Mouse (Mus musculus) midbrain, embryonic 15.5 days (tissue): ENCODE results near the gene Mthfd1l. TPM values are rescaled to one million over a fixed set of nuclear protein-coding genes. Genes with fewer than 3 reads are reported as not detected.
"Not testable (repeated sequence)": the region's sequence is repeated elsewhere in the genome, so short reads cannot be mapped to it uniquely, and the experiment has no call there.

ENCODE experiments used
- ATAC-seq: fragments of 200-750 bp; cut with Nextera tagmentation; replicated peaks from 2 replicates; pipeline ENCODE4 v1.8.0; 2017; ENCODE audit warnings: moderate TSS enrichment
- H3K27ac ChIP-seq: fragments of 300-500 bp; sonication (generic); 2 replicates; pipeline ENCODE4 v1.5.1; 2015; ENCODE audit warnings: mild to moderate bottlenecking, inconsistent platforms
- H3K27me3 ChIP-seq: fragments of 300-500 bp; sonication (generic); replicated peaks from 2 replicates; pipeline ENCODE4 v1.6.1; 2015; ENCODE audit warnings: inconsistent platforms
- H3K36me3 ChIP-seq: fragments of 300-500 bp; sonication (generic); replicated peaks from 2 replicates; pipeline ENCODE4 v1.6.1; 2015; ENCODE audit warnings: inconsistent platforms
- H3K4me1 ChIP-seq: fragments of 300-500 bp; sonication (generic); 2 replicates; pipeline ENCODE4 v1.6.1; 2015; ENCODE audit warnings: inconsistent platforms
- H3K4me2 ChIP-seq: fragments of 300-500 bp; sonication (generic); 2 replicates; pipeline ENCODE4 v1.6.1; 2015; ENCODE audit warnings: inconsistent platforms, mild to moderate bottlenecking, moderate library complexity
- H3K4me3 ChIP-seq: fragments of 300-500 bp; sonication (generic); 2 replicates; pipeline ENCODE4 v1.5.1; 2015; ENCODE audit warnings: mild to moderate bottlenecking, inconsistent platforms
- H3K9ac ChIP-seq: fragments of 300-500 bp; sonication (generic); 2 replicates; pipeline ENCODE4 v1.6.1; 2015; ENCODE audit warnings: mild to moderate bottlenecking, inconsistent platforms
- H3K9me3 ChIP-seq: fragments of 300-500 bp; sonication (generic); 2 replicates; pipeline ENCODE4 v1.6.1; 2016; ENCODE audit warnings: inconsistent platforms
- WGBS: fragments of 180-500 bp; shearing (Covaris S2); methylation state at CpG from one replicate; pipeline ENCODE4 v1.1.7; 2015; ENCODE audit warnings: mixed read lengths; 5-methylcytosine and 5-hydroxymethylcytosine counted together
- polyA plus RNA-seq: library from polyadenylated mRNA; unstranded; fragments of >200 nt; fragmentation: Nextera tagmentation; extraction: Ambion mirVana; gene quantifications from 2 replicates; pipeline ENCODE4 v1.2.1, GENCODE M21; 2015

The Mthfd1l gene
- polyA plus RNA-seq, 1 experiment from 2014 or later: 6.0 TPM

DNA sequence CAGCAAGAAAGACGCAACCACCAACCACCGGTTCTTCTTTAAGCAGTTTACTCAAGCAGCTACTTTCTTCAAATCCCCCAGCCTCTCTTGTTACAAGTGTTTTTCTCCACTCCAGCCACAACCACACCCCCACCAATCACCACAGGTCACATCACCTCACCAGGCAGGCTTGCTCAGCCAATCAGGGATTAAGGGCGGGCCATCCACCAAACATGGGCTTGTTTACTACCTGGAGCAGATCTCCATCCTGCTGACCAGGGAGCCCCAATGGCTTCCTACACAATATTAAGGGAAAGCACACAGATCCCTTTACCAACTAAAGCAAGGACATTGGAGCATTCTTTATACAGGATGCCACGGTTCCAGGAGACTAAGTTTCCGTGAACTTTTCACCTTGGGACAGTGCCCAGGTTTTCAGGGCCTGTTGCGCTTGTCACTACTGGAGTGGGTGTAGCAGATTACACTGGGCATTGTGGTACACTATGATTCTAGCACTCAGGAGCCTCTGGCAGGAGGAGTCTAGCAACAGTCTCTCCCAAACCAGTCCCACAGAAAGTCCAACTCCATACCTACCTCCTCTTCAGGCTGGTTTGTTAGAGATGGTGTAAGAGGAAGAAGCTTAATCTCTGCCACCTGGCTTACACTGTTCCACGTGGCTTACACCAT, 150.5 kb downstream of the Mthfd1l start:
- not testable (repeated sequence) for H3K27ac ChIP-seq
- 94% methylated on average over 7 of the region's 7 CpGs for WGBS

GRCm38 (mm10) chr10:4124148-4124547, 151.2 kb downstream of the Mthfd1l start:
- Histone ChIP-seq H3K27ac (no peak overlapping the region), H3K4me2 (no peak overlapping the region), H3K9me3 (no peaks in the 10 kb centered on the region), H3K4me1 (peaks cover 4% of the 10 kb centered on the region; the same call in 1 of the 2 replicates), H3K9ac (no peak overlapping the region), H3K4me3 (no peak overlapping the region), H3K27me3 (no peaks in the 10 kb centered on the region), H3K36me3 (no peaks in the 10 kb centered on the region)
- ATAC-seq: no peak
- 88% methylated on average over 1 of the region's 1 CpGs for WGBS

More for the DNA sequence above, 150.5 kb downstream of the Mthfd1l start:
- not testable (repeated sequence) for H3K4me1 ChIP-seq, H3K27me3 ChIP-seq, H3K9ac ChIP-seq, H3K4me3 ChIP-seq, H3K36me3 ChIP-seq, H3K4me2 ChIP-seq, ATAC-seq, H3K9me3 ChIP-seq

DNA sequence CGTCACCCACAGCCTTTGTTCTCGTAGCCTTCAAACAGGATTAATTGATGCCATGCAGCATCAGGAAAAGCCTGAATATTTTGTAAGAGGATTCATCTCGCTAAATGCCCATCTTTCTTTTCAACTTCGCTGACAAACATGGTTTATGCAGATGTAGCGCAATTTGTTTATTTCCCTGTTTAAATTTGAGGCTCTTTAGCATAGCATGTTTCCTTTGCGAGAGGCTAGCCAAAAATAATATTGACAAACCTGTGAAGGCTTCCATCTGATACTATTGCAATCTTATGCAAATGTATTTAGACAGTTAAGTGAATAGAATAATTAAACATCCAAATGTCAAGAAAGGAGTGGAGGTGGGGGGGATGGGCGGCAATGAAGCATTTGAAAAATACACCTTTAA, 152.3 kb downstream of the Mthfd1l start:
- ATAC-seq: no peak
- Histone ChIP-seq H3K4me1 (peaks cover 4% of the 10 kb centered on the region; the same call in 1 of the 2 replicates), H3K9me3 (no peaks in the 10 kb centered on the region), H3K9ac (no peak overlapping the region), H3K27me3 (no peaks in the 10 kb centered on the region), H3K4me2 (no peak overlapping the region), H3K36me3 (no peaks in the 10 kb centered on the region), H3K4me3 (no peak overlapping the region), H3K27ac (no peak overlapping the region)
- WGBS: 51% methylated on average over 7 of the region's 7 CpGs

DNA sequence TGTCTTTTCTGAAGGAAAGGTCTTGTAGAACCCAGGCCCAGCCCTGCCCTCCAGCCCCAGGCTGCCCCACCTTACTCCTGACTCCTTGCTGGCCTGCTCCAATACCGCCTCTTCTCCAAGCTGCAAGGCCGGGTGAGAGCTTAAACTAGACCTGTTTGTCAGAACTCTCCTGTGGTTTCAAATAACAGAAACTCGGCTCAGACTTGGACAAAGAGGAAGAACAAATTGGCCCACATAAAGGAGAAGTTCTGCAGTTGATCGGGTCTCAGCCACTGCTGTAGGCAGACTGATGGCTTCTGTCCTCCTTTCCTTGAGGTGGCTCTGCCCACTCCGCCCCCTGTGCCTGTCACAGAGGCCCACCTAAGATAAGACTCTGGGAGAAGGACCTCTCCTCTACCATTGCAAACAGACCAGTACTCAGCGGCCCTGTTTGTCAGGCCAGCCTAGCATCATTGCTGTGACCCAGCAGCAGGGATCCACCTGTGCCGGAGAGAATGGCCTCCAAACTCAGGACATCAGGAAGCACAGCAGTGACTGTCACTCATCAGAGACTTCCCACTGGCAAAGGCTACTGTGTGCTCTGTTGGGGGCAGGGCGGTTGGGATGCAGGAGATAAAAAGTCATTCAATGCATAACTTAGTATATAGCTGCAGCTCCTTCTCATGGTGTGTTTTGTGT, 153.6 kb downstream of the Mthfd1l start:
- Histone ChIP-seq H3K27me3 (no peaks in the 10 kb centered on the region), H3K4me1 (peaks cover 4% of the 10 kb centered on the region; the same call in 1 of the 2 replicates), H3K4me2 (no peak overlapping the region), H3K4me3 (no peak overlapping the region), H3K36me3 (no peaks in the 10 kb centered on the region), H3K27ac (no peak overlapping the region), H3K9me3 (no peaks in the 10 kb centered on the region), H3K9ac (no peak overlapping the region)
- no peak for ATAC-seq
- 62% methylated on average over 8 of the region's 8 CpGs for WGBS

DNA sequence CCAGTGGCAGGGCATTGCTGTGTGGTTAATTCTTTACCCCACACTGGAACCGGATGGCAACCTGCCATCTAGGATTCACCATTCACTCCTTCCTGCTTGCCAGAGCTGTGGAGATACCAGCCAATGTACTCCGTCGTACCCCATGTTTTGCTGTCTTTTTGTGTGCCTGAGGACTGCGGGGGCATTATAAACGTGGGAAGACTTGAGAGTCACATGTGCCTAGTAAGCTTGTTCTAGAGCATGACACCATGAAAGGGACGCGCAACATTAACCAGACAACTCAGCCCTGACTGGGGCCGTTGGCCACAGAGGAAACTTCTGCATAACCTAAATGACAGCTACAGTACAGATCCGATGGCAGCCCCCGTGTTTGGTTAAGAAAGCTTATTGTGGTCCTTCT, 155.5 kb downstream of the Mthfd1l start:
- no peak overlapping the region for H3K27ac ChIP-seq
- H3K9ac ChIP-seq: no peak overlapping the region
- no peaks in the 10 kb centered on the region for H3K9me3 ChIP-seq
- no peak overlapping the region for H3K4me3 ChIP-seq
- H3K27me3 ChIP-seq: no peaks in the 10 kb centered on the region
- 79% methylated on average over 10 of the region's 10 CpGs for WGBS
- no peak overlapping the region for H3K4me2 ChIP-seq
- no peak for ATAC-seq
- H3K36me3 ChIP-seq: no peaks in the 10 kb centered on the region
- H3K4me1 ChIP-seq: peaks cover 4% of the 10 kb centered on the region; the same call in 1 of the 2 replicates

DNA sequence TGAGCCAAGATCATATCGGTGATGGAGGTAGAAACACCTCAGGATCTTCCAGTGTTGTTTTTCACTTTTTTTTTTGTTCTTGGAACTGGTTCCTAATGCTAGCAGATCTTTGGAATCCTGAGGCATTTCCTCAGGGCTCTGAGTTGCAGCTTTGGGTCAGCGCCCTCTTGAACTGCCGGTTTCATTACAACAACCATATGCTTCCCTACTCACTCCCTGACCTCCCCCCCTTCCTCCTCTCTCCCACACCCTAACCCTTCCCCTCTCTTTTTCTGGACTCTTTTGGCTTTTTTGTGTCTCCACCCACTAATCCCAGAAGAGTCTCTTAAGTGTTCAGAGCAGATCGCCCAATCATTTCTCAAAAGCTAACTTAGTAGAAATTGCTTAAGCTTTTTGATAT, 156.0 kb downstream of the Mthfd1l start:
- Histone ChIP-seq H3K9me3 (no peaks in the 10 kb centered on the region), H3K36me3 (no peaks in the 10 kb centered on the region), H3K9ac (no peak overlapping the region), H3K4me2 (no peak overlapping the region), H3K27me3 (no peaks in the 10 kb centered on the region), H3K4me3 (no peak overlapping the region), H3K4me1 (peaks cover 4% of the 10 kb centered on the region; the same call in 1 of the 2 replicates), H3K27ac (no peak overlapping the region)
- no peak for ATAC-seq
- 85% methylated on average over 4 of the region's 4 CpGs for WGBS

DNA sequence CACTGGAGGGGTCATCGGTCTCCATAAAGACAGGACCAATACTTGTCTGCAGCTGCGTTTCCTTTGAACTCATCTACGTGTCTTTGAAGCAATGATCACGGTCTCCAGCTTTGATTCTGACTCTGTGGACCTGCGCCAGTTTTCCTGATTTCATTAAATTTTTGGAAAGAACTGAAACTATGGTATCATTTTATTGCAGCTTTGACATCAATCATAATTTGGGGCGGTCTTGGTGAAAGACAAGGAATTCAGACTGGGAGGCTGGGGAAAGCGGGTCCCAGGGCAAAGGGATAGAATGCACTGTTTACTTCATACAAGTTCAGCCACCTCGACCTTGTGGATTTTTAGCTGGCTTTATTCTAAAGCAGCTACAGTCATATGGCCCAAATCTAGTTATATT, 156.5 kb downstream of the Mthfd1l start:
- Histone ChIP-seq H3K9ac (no peak overlapping the region), H3K36me3 (no peaks in the 10 kb centered on the region), H3K4me1 (peaks cover 4% of the 10 kb centered on the region; the same call in 1 of the 2 replicates), H3K9me3 (no peaks in the 10 kb centered on the region), H3K27me3 (no peaks in the 10 kb centered on the region), H3K4me2 (no peak overlapping the region), H3K27ac (no peak overlapping the region), H3K4me3 (no peak overlapping the region)
- WGBS: 87% methylated on average over 8 of the region's 8 CpGs
- no peak for ATAC-seq

DNA sequence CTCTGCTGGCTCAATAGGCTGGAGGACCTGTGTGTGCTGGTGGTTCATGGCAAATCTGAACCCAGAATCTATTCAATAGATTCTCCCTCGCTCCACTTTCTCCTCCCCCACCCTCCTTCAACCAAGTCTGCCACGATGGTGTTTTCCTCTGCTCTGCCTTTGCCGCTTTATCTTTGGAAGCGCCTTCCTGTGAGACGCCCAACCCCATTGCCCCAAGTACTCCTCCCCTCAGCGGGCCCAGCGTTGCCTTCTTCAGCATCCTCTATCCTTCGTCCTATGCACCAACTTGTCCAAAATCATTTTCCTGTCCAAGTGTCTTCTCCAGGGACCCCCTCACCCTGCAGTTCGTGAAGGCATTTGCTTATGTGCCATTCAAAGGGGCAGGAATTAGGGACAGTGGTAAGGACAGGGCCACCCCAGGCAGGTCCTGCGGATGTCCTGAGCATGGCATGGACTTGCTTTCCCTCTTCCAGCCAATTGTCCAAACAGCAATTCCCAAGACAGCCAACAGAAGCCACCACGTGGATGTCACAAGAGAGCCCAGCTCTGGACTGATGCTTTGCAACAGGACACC, 157.2 kb downstream of the Mthfd1l start:
- no peak for ATAC-seq
- Histone ChIP-seq H3K4me3 (no peak overlapping the region), H3K4me2 (no peak overlapping the region), H3K36me3 (no peaks in the 10 kb centered on the region), H3K27me3 (no peaks in the 10 kb centered on the region), H3K9me3 (no peaks in the 10 kb centered on the region), H3K4me1 (peaks cover 2% of the 10 kb centered on the region; the same call in 1 of the 2 replicates), H3K9ac (no peak overlapping the region), H3K27ac (no peak overlapping the region)
- WGBS: 93% methylated on average over 11 of the region's 11 CpGs

DNA sequence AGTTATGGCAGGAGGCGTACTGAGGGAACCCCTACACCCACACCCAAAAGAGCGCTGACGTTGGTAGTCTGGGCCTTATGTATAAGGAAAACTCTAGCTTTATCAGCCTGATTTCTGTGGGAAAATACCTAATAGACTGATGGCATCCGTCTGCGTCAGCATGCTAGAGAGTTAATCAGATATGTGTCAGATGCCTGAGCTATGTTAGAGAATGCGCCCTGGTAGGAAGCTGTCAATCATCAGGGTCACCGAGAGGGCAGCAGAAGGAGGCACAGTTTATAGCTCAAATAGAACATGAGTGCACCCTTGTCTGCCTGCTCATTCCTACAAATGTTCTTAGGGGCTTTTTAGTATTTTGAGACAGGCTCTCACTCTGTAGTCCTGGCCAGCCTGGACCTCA, 159.8 kb downstream of the Mthfd1l start:
- 84% methylated on average over 7 of the region's 7 CpGs for WGBS
- no peak overlapping the region for H3K9ac ChIP-seq
- H3K27me3 ChIP-seq: no peaks in the 10 kb centered on the region
- no peaks in the 10 kb centered on the region for H3K9me3 ChIP-seq
- H3K4me2 ChIP-seq: no peak overlapping the region
- no peak overlapping the region for H3K4me3 ChIP-seq
- no peaks in the 10 kb centered on the region for H3K4me1 ChIP-seq
- no peak overlapping the region for H3K27ac ChIP-seq
- no peaks in the 10 kb centered on the region for H3K36me3 ChIP-seq
- ATAC-seq: no peak

- no peaks in the 10 kb centered on the region for H3K27me3 ChIP-seq
- WGBS: 93% methylated on average over 5 of the region's 5 CpGs
- no peak for ATAC-seq
These were observed 162.3 kb downstream of the Mthfd1l start for GRCm38 (mm10) chr10:4135100-4135764.

DNA sequence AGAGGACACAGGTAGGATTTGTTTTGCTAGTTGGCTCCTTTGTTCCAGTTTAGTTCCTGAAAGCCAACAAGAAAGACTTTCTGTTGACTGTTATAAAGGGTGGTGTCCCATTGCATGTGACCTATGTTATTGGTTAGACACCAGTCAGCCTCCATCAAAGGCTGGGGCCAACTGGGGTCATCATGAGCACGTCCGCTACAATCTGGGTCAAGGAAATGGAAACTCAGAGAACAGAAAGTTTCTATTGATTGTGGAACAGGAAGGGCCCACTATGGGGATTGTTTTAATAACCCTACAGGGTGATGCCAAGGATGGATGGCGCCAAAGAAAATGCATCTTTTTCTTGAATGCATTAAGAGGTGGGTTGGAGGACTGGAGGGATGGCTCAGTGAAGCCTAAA, 166.6 kb downstream of the Mthfd1l start:
- 80% methylated on average over 3 of the region's 3 CpGs for WGBS
- Histone ChIP-seq H3K9ac (no peak overlapping the region), H3K4me1 (no peaks in the 10 kb centered on the region), H3K27ac (no peak overlapping the region), H3K27me3 (no peaks in the 10 kb centered on the region), H3K4me2 (no peak overlapping the region), H3K9me3 (no peaks in the 10 kb centered on the region), H3K36me3 (no peaks in the 10 kb centered on the region), H3K4me3 (no peak overlapping the region)
- ATAC-seq: no peak

More at GRCm38 (mm10) chr10:4135100-4135764, 162.3 kb downstream of the Mthfd1l start:
- H3K4me1 ChIP-seq: no peaks in the 10 kb centered on the region
- no peaks in the 10 kb centered on the region for H3K9me3 ChIP-seq
- H3K9ac ChIP-seq: no peak overlapping the region
- H3K27ac ChIP-seq: no peak overlapping the region
- H3K4me3 ChIP-seq: no peak overlapping the region
- H3K36me3 ChIP-seq: no peaks in the 10 kb centered on the region
- H3K4me2 ChIP-seq: no peak overlapping the region

DNA sequence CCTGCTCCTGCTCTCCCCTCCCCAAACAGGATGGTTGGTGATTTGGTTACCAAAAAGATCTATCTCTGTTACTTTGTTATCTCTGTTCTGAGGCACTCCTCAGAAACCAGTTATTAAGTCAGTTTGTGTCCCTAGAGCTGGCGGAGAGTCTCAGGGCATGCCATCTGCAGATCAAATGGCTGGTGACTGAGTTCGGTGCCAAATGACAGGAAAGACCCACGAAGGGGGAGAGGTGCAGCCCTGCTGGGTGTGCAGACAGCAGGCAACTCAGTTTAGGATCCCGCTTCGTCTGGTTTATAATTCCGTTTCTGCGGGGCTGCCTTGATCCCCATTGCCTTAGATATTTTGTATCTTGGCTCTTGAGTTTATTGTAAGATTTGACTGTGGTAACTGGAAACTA, 168.8 kb downstream of the Mthfd1l start:
- Histone ChIP-seq H3K9ac (no peak overlapping the region), H3K4me1 (no peaks in the 10 kb centered on the region), H3K4me2 (no peak overlapping the region), H3K36me3 (no peaks in the 10 kb centered on the region), H3K4me3 (no peak overlapping the region), H3K9me3 (no peaks in the 10 kb centered on the region), H3K27me3 (no peaks in the 10 kb centered on the region), H3K27ac (no peak overlapping the region)
- ATAC-seq: no peak
- 53% methylated on average over 7 of the region's 7 CpGs for WGBS
